Mouse (Mus musculus) hematopoietic stem cell, adult 5-6 weeks (primary cell): ENCODE measurements at regions not wholly inside any gene's neighbourhood (a gene's known extent, or its start where the extent isn't known, plus 50 kb on each side); places are given as distances from the start of the nearest gene placed in this dataset.

Experiments used
- ATAC-seq, 2 experiments: fragments of 125-278 bp in 1 of 2; replicated peaks in 1 of 2; 2 replicates each; pipeline ENCODE4 v1.8.0; 2016 to 2017; ENCODE audit warnings: inconsistent platforms in 2 of 2, mild to moderate bottlenecking in 2 of 2, moderate number of reproducible peaks in 2 of 2, low read depth in 1 of 2, moderate TSS enrichment in 1 of 2; ENCODE audit not compliant: low FRiP score in 2 of 2, poor library complexity in 2 of 2, severe bottlenecking in 2 of 2, insufficient read depth in 1 of 2, low TSS enrichment in 1 of 2

- no peak for ATAC-seq
These were observed 724.2 kb downstream of the Ntrk3 start for GRCm38 (mm10) chr7:78013631-78014030.

- no peak for ATAC-seq
These were observed 734.7 kb downstream of the Ntrk3 start for GRCm38 (mm10) chr7:78003086-78003485.

- no peak for ATAC-seq
These were observed 744.0 kb downstream of the Ntrk3 start for GRCm38 (mm10) chr7:77993840-77994239.

- no peak for ATAC-seq
These were observed 747.7 kb downstream of the Ntrk3 start for GRCm38 (mm10) chr7:77990150-77990549.

- no peak for ATAC-seq
These were observed 749.6 kb downstream of the Ntrk3 start for GRCm38 (mm10) chr7:77988177-77988576.

- ATAC-seq = no peak
These were observed 771.2 kb downstream of the Ntrk3 start for GRCm38 (mm10) chr7:77966658-77967057.

GRCm38 (mm10) chr7:77933366-77933765 lies 804.4 kb downstream of the Ntrk3 start:
- ATAC-seq = no peak

GRCm38 (mm10) chr7:77928479-77929467 lies 809.0 kb downstream of the Ntrk3 start:
- ATAC-seq = no peak

GRCm38 (mm10) chr7:77899231-77899630 lies 838.6 kb downstream of the Ntrk3 start:
- no peak for ATAC-seq

- no peak for ATAC-seq
These were observed 849.3 kb downstream of the Ntrk3 start for GRCm38 (mm10) chr7:77888543-77888942.

- no peak for ATAC-seq
These were observed 855.0 kb downstream of the Ntrk3 start for GRCm38 (mm10) chr7:77882605-77883354.

GRCm38 (mm10) chr7:77867518-77867917 lies 870.3 kb downstream of the Ntrk3 start:
- no peak for ATAC-seq

GRCm38 (mm10) chr7:77861841-77862240 lies 876.0 kb downstream of the Ntrk3 start:
- ATAC-seq = no peak

- no peak for ATAC-seq
These were observed 879.4 kb downstream of the Ntrk3 start for GRCm38 (mm10) chr7:77858436-77858835.

GRCm38 (mm10) chr7:77857979-77858378 lies 879.8 kb downstream of the Ntrk3 start:
- no peak for ATAC-seq

GRCm38 (mm10) chr7:77855653-77856239 lies 882.1 kb downstream of the Ntrk3 start:
- ATAC-seq = no peak

GRCm38 (mm10) chr7:77855077-77855476 lies 882.7 kb downstream of the Ntrk3 start:
- no peak for ATAC-seq
